Mouse (Mus musculus) midbrain, embryonic 11.5 days (tissue): ENCODE results near the gene Gab3. TPM values are rescaled to one million over a fixed set of nuclear protein-coding genes. Genes with fewer than 3 reads are reported as not detected.

Experiments used
- ATAC-seq: fragments of 200-750 bp; cut with Nextera tagmentation; 2 replicates; pipeline ENCODE4 v1.8.0; 2017; ENCODE audit warnings: moderate TSS enrichment, moderate library complexity; ENCODE audit not compliant: low FRiP score
- DNase-seq: peaks from one replicate; pipeline ENCODE4 v3.0.0; 2015; ENCODE audit warnings: low spot score; ENCODE audit errors: missing footprints
- H3K27ac ChIP-seq: fragments of 300-500 bp; sonication (generic); 2 replicates; pipeline ENCODE4 v1.5.1; 2014; ENCODE audit warnings: low read depth, low read length
- H3K27me3 ChIP-seq: fragments of 300-500 bp; sonication (generic); 2 replicates; pipeline ENCODE4 v1.6.1; 2014; ENCODE audit warnings: mild to moderate bottlenecking, low read length, moderate library complexity, mixed read lengths; ENCODE audit not compliant: control insufficient read depth, insufficient read depth
- H3K36me3 ChIP-seq: fragments of 300-500 bp; sonication (generic); 2 replicates; pipeline ENCODE4 v1.6.1; 2014; ENCODE audit warnings: mild to moderate bottlenecking, low read length, moderate library complexity, mixed read lengths; ENCODE audit not compliant: control insufficient read depth, insufficient read depth
- H3K4me1 ChIP-seq: fragments of 300-500 bp; sonication (generic); 2 replicates; pipeline ENCODE4 v1.6.1; 2014; ENCODE audit warnings: low read length; ENCODE audit not compliant: control insufficient read depth, insufficient read depth
- H3K4me2 ChIP-seq: fragments of 300-500 bp; sonication (generic); 2 replicates; pipeline ENCODE4 v1.6.1; 2014; ENCODE audit warnings: mild to moderate bottlenecking, moderate library complexity
- H3K4me3 ChIP-seq: fragments of 300-500 bp; sonication (generic); 2 replicates; pipeline ENCODE4 v1.5.1; 2014; ENCODE audit warnings: low read depth, low read length
- H3K9ac ChIP-seq: fragments of 300-500 bp; sonication (generic); 2 replicates; pipeline ENCODE4 v1.6.1; 2014; ENCODE audit warnings: low read length
- H3K9me3 ChIP-seq: fragments of 300-500 bp; sonication (generic); 2 replicates; pipeline ENCODE4 v1.6.1; 2016; ENCODE audit warnings: low read length; ENCODE audit not compliant: control insufficient read depth
- WGBS: fragments of 180-500 bp; shearing (Covaris S2); extraction: QIAGEN DNeasy Blood & Tissue Kit; methylation state at CpG from one replicate; pipeline ENCODE4 v1.1.7; 2014; 5-methylcytosine and 5-hydroxymethylcytosine counted together
- polyA plus RNA-seq: library from polyadenylated mRNA; unstranded; fragments of >200 nt; fragmentation: Nextera tagmentation; extraction: Ambion mirVana; gene quantifications from 2 replicates; pipeline ENCODE4 v1.2.1, GENCODE M21; 2014

Gab3 gene
- polyA plus RNA-seq, 1 experiment from 2014 or later, result 1.3 TPM

- peak; percentile 98 for DNase-seq
- H3K27ac ChIP-seq, result no peak overlapping the region
Observed at GRCm38 (mm10) chrX:75096163-75096770, 11.0 kb upstream of the Gab3 start.

GRCm38 (mm10) chrX:75095369-75096162, 10.3 kb upstream of the Gab3 start, which contains the start of gene Dkc1:
TSS of gene Dkc1 (plus strand) at chrX:75095854.
- DNase-seq, result no peak
- 20% methylated on average over 29 of the region's 29 CpGs for WGBS
- Histone ChIP-seq H3K4me2 (peak within 1 kb of the TSS; percentile 54), H3K4me1 (no peaks in the 10 kb centered on the region), H3K27ac (no peak within 1 kb of the TSS), H3K36me3 (no peaks in the 10 kb centered on the region), H3K9me3 (no peaks in the 10 kb centered on the region), H3K4me3 (peak within 1 kb of the TSS; percentile 50), H3K9ac (peak within 1 kb of the TSS; percentile 71), H3K27me3 (no peaks in the 10 kb centered on the region)
- ATAC-seq, result peak; percentile 100

More at GRCm38 (mm10) chrX:75096163-75096770, 11.0 kb upstream of the Gab3 start:
- Histone ChIP-seq H3K4me3 (peak overlapping the region; percentile 50), H3K9ac (peak overlapping the region; percentile 71), H3K4me1 (no peaks in the 10 kb centered on the region), H3K9me3 (no peaks in the 10 kb centered on the region), H3K27me3 (no peaks in the 10 kb centered on the region), H3K36me3 (no peaks in the 10 kb centered on the region), H3K4me2 (peak overlapping the region; percentile 54)
- no peak for ATAC-seq
- 19% methylated on average over 23 of the region's 23 CpGs for WGBS

- Histone ChIP-seq H3K9me3 (no peaks in the 10 kb centered on the region), H3K9ac (no peak overlapping the region), H3K27ac (no peak overlapping the region), H3K27me3 (no peaks in the 10 kb centered on the region), H3K36me3 (no peaks in the 10 kb centered on the region), H3K4me2 (no peak overlapping the region), H3K4me1 (no peaks in the 10 kb centered on the region), H3K4me3 (no peak overlapping the region)
- no peak for ATAC-seq
- no peak for DNase-seq
- 28% methylated on average over 1 of the region's 1 CpGs for WGBS
Observed at GRCm38 (mm10) chrX:75085654-75086053, 396 bp upstream of the Gab3 start.

- no peak overlapping the region for H3K27ac ChIP-seq
Observed at GRCm38 (mm10) chrX:75083982-75084773, 1.1 kb downstream of the Gab3 start.

GRCm38 (mm10) chrX:75082351-75082750, 2.9 kb downstream of the Gab3 start:
- H3K36me3 ChIP-seq, result no peaks in the 10 kb centered on the region
- no peak overlapping the region for H3K4me3 ChIP-seq
- no peaks in the 10 kb centered on the region for H3K27me3 ChIP-seq
- H3K4me2 ChIP-seq, result no peak overlapping the region
- 52% methylated on average over 2 of the region's 2 CpGs for WGBS
- no peak overlapping the region for H3K27ac ChIP-seq
- DNase-seq (no peak), ATAC-seq (no peak)
- no peaks in the 10 kb centered on the region for H3K4me1 ChIP-seq
- no peaks in the 10 kb centered on the region for H3K9me3 ChIP-seq
- H3K9ac ChIP-seq, result no peak overlapping the region

More at GRCm38 (mm10) chrX:75083982-75084773, 1.1 kb downstream of the Gab3 start:
- Histone ChIP-seq H3K9ac (peak overlapping the region; percentile 46; the same call in 1 of the 2 replicates), H3K27me3 (no peaks in the 10 kb centered on the region), H3K4me2 (peak overlapping the region; percentile 44), H3K4me3 (peak overlapping the region; percentile 39), H3K9me3 (no peaks in the 10 kb centered on the region), H3K36me3 (no peaks in the 10 kb centered on the region), H3K4me1 (no peaks in the 10 kb centered on the region)
- ATAC-seq (peak; percentile 80), DNase-seq (peak; percentile 84)
- WGBS, result 29% methylated on average over 25 of the region's 26 CpGs

GRCm38 (mm10) chrX:75056120-75056775, 29.0 kb downstream of the Gab3 start:
- Histone ChIP-seq H3K9ac (no peak overlapping the region), H3K4me2 (no peak overlapping the region), H3K9me3 (no peaks in the 10 kb centered on the region), H3K4me3 (no peak overlapping the region), H3K27me3 (no peaks in the 10 kb centered on the region), H3K27ac (no peak overlapping the region), H3K4me1 (no peaks in the 10 kb centered on the region), H3K36me3 (no peaks in the 10 kb centered on the region)
- DNase-seq (no peak), ATAC-seq (no peak)
- WGBS, result 89% methylated on average over 2 of the region's 2 CpGs

GRCm38 (mm10) chrX:75046921-75047635, 38.2 kb downstream of the Gab3 start:
- Histone ChIP-seq H3K9ac (no peak overlapping the region), H3K4me2 (no peak overlapping the region), H3K4me3 (no peak overlapping the region), H3K36me3 (no peaks in the 10 kb centered on the region), H3K9me3 (no peaks in the 10 kb centered on the region), H3K27ac (no peak overlapping the region), H3K4me1 (no peaks in the 10 kb centered on the region), H3K27me3 (no peaks in the 10 kb centered on the region)
- no peak for ATAC-seq
- 71% methylated on average over 3 of the region's 3 CpGs for WGBS
- no peak for DNase-seq

GRCm38 (mm10) chrX:75045931-75046330, 39.3 kb downstream of the Gab3 start:
- Histone ChIP-seq H3K4me1 (no peaks in the 10 kb centered on the region), H3K4me2 (no peak overlapping the region), H3K9ac (no peak overlapping the region), H3K27ac (no peak overlapping the region), H3K9me3 (no peaks in the 10 kb centered on the region), H3K27me3 (no peaks in the 10 kb centered on the region), H3K4me3 (no peak overlapping the region), H3K36me3 (no peaks in the 10 kb centered on the region)
- WGBS, result 82% methylated on average over 1 of the region's 1 CpGs
- no peak for DNase-seq
- ATAC-seq, result no peak
